ENCODE assay signal across 9 mouse cellular contexts in genomic region chr6:47358686-47359085, GRCm38 (mm10).
DNase-seq lines count a peak whose midpoint lies in the region; ATAC-seq lines count a peak whose summit lies in the region.
"Had no signal": no experiment of that assay in that cellular context is flagged by ENCODE, and none has a peak within 500 bp of the region (broad histone marks: within the 10 kb centered on the region; RNA-seq: fewer than 3 reads in every experiment).

No protein-coding gene starts in this region.

- H3K9ac ChIP-seq in midbrain, embryonic 12.5 days (replicated peaks) = no peak overlapping the region
- no peak overlapping the region for H3K9ac ChIP-seq in midbrain, embryonic 13.5 days (replicated peaks)

- no peak overlapping the region for H3K4me3 ChIP-seq in midbrain, embryonic 12.5 days
- H3K4me3 ChIP-seq in midbrain, embryonic 13.5 days (replicated peaks) = no peak overlapping the region
- H3K4me3 ChIP-seq: megakaryocyte, embryonic 14.5 days had no signal

- no peaks in the 10 kb centered on the region for H3K9me3 ChIP-seq in midbrain, embryonic 12.5 days
- H3K9me3 ChIP-seq in midbrain, embryonic 13.5 days = no peaks in the 10 kb centered on the region

- H3K27me3 ChIP-seq in midbrain, embryonic 12.5 days = no peaks in the 10 kb centered on the region
- no peaks in the 10 kb centered on the region for H3K27me3 ChIP-seq in midbrain, embryonic 13.5 days
- no peaks in the 10 kb centered on the region for H3K27me3 ChIP-seq in splenic B cell, adult 2 months (ENCODE audit: control insufficient read depth, insufficient read depth, low read length, poor library complexity, severe bottlenecking)
- H3K27me3 ChIP-seq: megakaryocyte, embryonic 14.5 days had no signal

- H3K27ac ChIP-seq in midbrain, embryonic 12.5 days (replicated peaks) = no peak overlapping the region
- no peak overlapping the region for H3K27ac ChIP-seq in midbrain, embryonic 13.5 days

- no peaks in the 10 kb centered on the region for H3K36me3 ChIP-seq in midbrain, embryonic 12.5 days
- no peaks in the 10 kb centered on the region for H3K36me3 ChIP-seq in midbrain, embryonic 13.5 days
- H3K36me3 ChIP-seq in splenic B cell, adult 2 months (ENCODE audit: control insufficient read depth, insufficient read depth, low read length, poor library complexity, severe bottlenecking) = no peaks in the 10 kb centered on the region

- no peak overlapping the region for H3K4me2 ChIP-seq in midbrain, embryonic 12.5 days (replicated peaks)
- H3K4me2 ChIP-seq in midbrain, embryonic 13.5 days (replicated peaks) = no peak overlapping the region

- WGBS in midbrain, embryonic 12.5 days = 53% methylated on average over 2 of the region's 2 CpGs
- WGBS in midbrain, embryonic 13.5 days = 51% methylated on average over 2 of the region's 2 CpGs

- ATAC-seq in cerebellum, adult (ENCODE audit: insufficient number of reproducible peaks, low FRiP score, low TSS enrichment) = no peak
- 0 out of 2 replicates have a peak, but pooled peaks have one; percentile 30 for ATAC-seq in midbrain, embryonic 12.5 days (ENCODE audit: low FRiP score, low read depth)
- ATAC-seq in midbrain, embryonic 13.5 days = no peak
- ATAC-seq in inflammation-experienced regulatory T-cells, adult 6 months = peak; percentile 52

- no peaks in the 10 kb centered on the region for H3K4me1 ChIP-seq in midbrain, embryonic 12.5 days
- no peaks in the 10 kb centered on the region for H3K4me1 ChIP-seq in midbrain, embryonic 13.5 days (replicated peaks)

- peak; percentile 19 for DNase-seq in cerebellum, adult 11 months
- peak; percentile 69 for DNase-seq in cerebellum, postnatal 10 days
- DNase-seq in lung, adult 18-20 months = peak; percentile 9 to 24
- peak; percentile 34 for DNase-seq in splenic B cell, adult 2 months (ENCODE audit: low read depth, low spot score)

Comparison
In these comparisons a context has a peak if more than half of its experiments do, and no peak if none do; other contexts are left out.
1. ATAC-seq: peak in midbrain, embryonic 12.5 days (single experiment) and inflammation-experienced regulatory T-cells, adult 6 months (single experiment); none in cerebellum, adult (single experiment) and midbrain, embryonic 13.5 days (single experiment).
2. DNase-seq: peak in every context shown above with its lines; median percentile 69 in cerebellum, postnatal 10 days; 34 in splenic B cell, adult 2 months; 19 in cerebellum, adult 11 months; 16 in lung, adult 18-20 months.